Mouse (Mus musculus) megakaryocyte progenitor cell, adult 5-6 weeks (primary cell): Measurements from ENCODE around the gene Lsm12. TPM values are rescaled to one million over a fixed set of nuclear protein-coding genes. Genes with fewer than 3 reads are reported as not detected.
A peak's percentile ranks its signal among the peaks of the same experiment; 100 is the strongest.
"Not testable (repeated sequence)": the region's sequence is repeated elsewhere in the genome, so short reads cannot be mapped to it uniquely, and the experiment has no call there.

Experiments
- ATAC-seq: replicated peaks from 2 replicates; pipeline ENCODE4 v1.8.0; 2016; ENCODE audit warnings: mild to moderate bottlenecking, moderate TSS enrichment, inconsistent platforms; ENCODE audit not compliant: poor library complexity
- total RNA-seq, 2 experiments: library from RNA; stranded (forward) in 1 of 2; stranded (reverse) in 1 of 2; fragments of 157-497, 149-512 nt in 1 of 2; fragments of 200-1000 nt in 1 of 2; gene quantifications; 2 replicates each; pipeline versions ENCODE4 v1.2.3 to v1.2.4; 2015 to 2017

Lsm12 gene
- total RNA-seq, 2 experiments from 2014 or later = 67.8 to 127 TPM

- peak; percentile 82 for ATAC-seq
Observed at GRCm38 (mm10) chr11:102189461-102190436, 4.7 kb upstream of the Lsm12 start, which contains the start of gene G6pc3. Gene G6pc3 (plus strand): TSS chr11:102189620.

GRCm38 (mm10) chr11:102188980-102189379 lies 3.9 kb upstream of the Lsm12 start:
- no peak for ATAC-seq

- ATAC-seq = no peak
Observed at GRCm38 (mm10) chr11:102186235-102186634, 1.1 kb upstream of the Lsm12 start.

GRCm38 (mm10) chr11:102185677-102186076 lies 581 bp upstream of the Lsm12 start:
- ATAC-seq = no peak

- no peak for ATAC-seq
Observed at GRCm38 (mm10) chr11:102184253-102184645, 847 bp downstream of the Lsm12 start.

GRCm38 (mm10) chr11:102179836-102180235 lies 5.3 kb downstream of the Lsm12 start:
- no peak for ATAC-seq

GRCm38 (mm10) chr11:102168689-102169088 lies 16.4 kb downstream of the Lsm12 start:
- ATAC-seq = no peak

GRCm38 (mm10) chr11:102167539-102167938 lies 17.6 kb downstream of the Lsm12 start:
- ATAC-seq = no peak

- ATAC-seq = no peak
Observed at GRCm38 (mm10) chr11:102165971-102166722, 18.9 kb downstream of the Lsm12 start.

- no peak for ATAC-seq
Observed at GRCm38 (mm10) chr11:102159781-102160180, 25.3 kb downstream of the Lsm12 start.

GRCm38 (mm10) chr11:102158024-102158423 lies 27.1 kb downstream of the Lsm12 start:
- ATAC-seq = not testable (repeated sequence)

GRCm38 (mm10) chr11:102156786-102157089 lies 28.4 kb downstream of the Lsm12 start:
- no peak for ATAC-seq

GRCm38 (mm10) chr11:102156039-102156785 lies 28.9 kb downstream of the Lsm12 start, which contains the start of gene Tmem101:
Gene Tmem101 (minus strand): TSS chr11:102156404.
- ATAC-seq = peak; percentile 92

- no peak for ATAC-seq
Observed at GRCm38 (mm10) chr11:102147213-102147989, 37.7 kb downstream of the Lsm12 start.

GRCm38 (mm10) chr11:102146531-102146930 lies 38.6 kb downstream of the Lsm12 start:
- ATAC-seq = peak; percentile 15; the same call in 1 of the 2 replicates

- ATAC-seq = peak; percentile 68
Observed at GRCm38 (mm10) chr11:102146005-102146404, 39.1 kb downstream of the Lsm12 start.

GRCm38 (mm10) chr11:102145471-102146001 lies 39.6 kb downstream of the Lsm12 start, which contains the start of gene Nags:
Gene Nags (plus strand): TSS chr11:102145513.
- ATAC-seq = no peak; the same call in 1 of the 2 replicates

- ATAC-seq = peak; percentile 53
Observed at GRCm38 (mm10) chr11:102144957-102145470, 40.1 kb downstream of the Lsm12 start.

- no peak for ATAC-seq
Observed at GRCm38 (mm10) chr11:102142355-102142754, 42.7 kb downstream of the Lsm12 start.
